Mouse (Mus musculus) ES-E14 (cell line): ENCODE data around the gene Mlec. TPM values are rescaled to one million over a fixed set of nuclear protein-coding genes. Genes with fewer than 3 reads are reported as not detected.

Experiments used
- DNase-seq: peaks from one replicate; pipeline ENCODE4 v3.0.0-alpha.2; 2013; ENCODE audit warnings: low read depth, low spot score
- H3K27ac ChIP-seq: 2 replicates; pipeline ENCODE4 v1.5.1; 2012; ENCODE audit warnings: low read depth, mild to moderate bottlenecking, low read length, moderate library complexity, mixed read lengths; ENCODE audit not compliant: poor library complexity, insufficient read depth, severe bottlenecking
- H3K36me3 ChIP-seq: 2 replicates; pipeline ENCODE4 v1.6.1; 2012; ENCODE audit warnings: mild to moderate bottlenecking, low read length, moderate library complexity, mixed read lengths; ENCODE audit not compliant: control insufficient read depth, poor library complexity, insufficient read depth, severe bottlenecking
- H3K4me1 ChIP-seq, 2 experiments: fragments of 150-350 bp in 1 of 2; sonication (generic) in 1 of 2; 2 replicates each; pipeline ENCODE4 v1.6.1; 2012; ENCODE audit warnings: low read length in 2 of 2, mild to moderate bottlenecking in 1 of 2, mixed read lengths in 1 of 2; ENCODE audit not compliant: control insufficient read depth in 2 of 2, insufficient read depth in 2 of 2, poor library complexity in 1 of 2
- H3K4me3 ChIP-seq, 2 experiments: fragments of 150-350 bp in 1 of 2; sonication (generic) in 1 of 2; 2 replicates each; pipeline ENCODE4 v1.5.1; 2012; ENCODE audit warnings: low read length in 2 of 2, low read depth in 1 of 2, mild to moderate bottlenecking in 1 of 2, mixed read lengths in 1 of 2; ENCODE audit not compliant: insufficient read depth in 1 of 2, poor library complexity in 1 of 2, severe bottlenecking in 1 of 2
- H3K9ac ChIP-seq: 2 replicates; pipeline ENCODE4 v1.6.1; 2012; ENCODE audit warnings: low read depth, mild to moderate bottlenecking, low read length, mixed read lengths; ENCODE audit not compliant: poor library complexity, insufficient read depth, severe bottlenecking
- H3K9me3 ChIP-seq: fragments of 150-350 bp; sonication (generic); 2 replicates; pipeline ENCODE4 v1.6.1; 2012; ENCODE audit warnings: low read depth, mild to moderate bottlenecking, low read length; ENCODE audit not compliant: control insufficient read depth, insufficient read depth
- CHD2 ChIP-seq: IDR thresholded peaks from 2 replicates; pipeline ENCODE4 v1.6.1; 2014; ENCODE audit warnings: mild to moderate bottlenecking, low read depth, low read length, inconsistent platforms
- HCFC1 ChIP-seq: IDR thresholded peaks from 2 replicates; pipeline ENCODE4 v1.6.1; 2012; ENCODE audit warnings: low read length, inconsistent platforms, borderline replicate concordance; ENCODE audit not compliant: insufficient read depth
- MAFK ChIP-seq: IDR thresholded peaks from 2 replicates; pipeline ENCODE4 v1.6.1; 2014; ENCODE audit warnings: mild to moderate bottlenecking, low read depth, low read length, inconsistent platforms; ENCODE audit not compliant: insufficient read depth
- ZC3H11A ChIP-seq: IDR thresholded peaks from 2 replicates; pipeline ENCODE4 v1.6.1; 2012; ENCODE audit warnings: low read depth, mild to moderate bottlenecking, inconsistent platforms, low read length, borderline replicate concordance
- ZNF384 ChIP-seq: IDR thresholded peaks from 2 replicates; pipeline ENCODE4 v1.6.1; 2012; ENCODE audit warnings: low read depth, low read length, inconsistent platforms
- in situ Hi-C, 2 experiments: fragments of 600-800 bp; cut with MboI; formaldehyde crosslinking; loops; one replicate each; pipeline ENCODE4 v1.15.1; 2025; ENCODE audit warnings: low sequenced_read_pairs in 2 of 2, inconsistent platforms in 1 of 2; ENCODE audit not compliant: unreplicated experiment in 2 of 2
- total RNA-seq: library from RNA; depleted of rRNA; stranded (reverse); fragments of 300-350 nt; gene quantifications from 2 replicates; pipeline ENCODE4 v1.2.3, GENCODE M21; 2012

Mlec gene
- total RNA-seq, 1 experiment: 191 TPM

DNA sequence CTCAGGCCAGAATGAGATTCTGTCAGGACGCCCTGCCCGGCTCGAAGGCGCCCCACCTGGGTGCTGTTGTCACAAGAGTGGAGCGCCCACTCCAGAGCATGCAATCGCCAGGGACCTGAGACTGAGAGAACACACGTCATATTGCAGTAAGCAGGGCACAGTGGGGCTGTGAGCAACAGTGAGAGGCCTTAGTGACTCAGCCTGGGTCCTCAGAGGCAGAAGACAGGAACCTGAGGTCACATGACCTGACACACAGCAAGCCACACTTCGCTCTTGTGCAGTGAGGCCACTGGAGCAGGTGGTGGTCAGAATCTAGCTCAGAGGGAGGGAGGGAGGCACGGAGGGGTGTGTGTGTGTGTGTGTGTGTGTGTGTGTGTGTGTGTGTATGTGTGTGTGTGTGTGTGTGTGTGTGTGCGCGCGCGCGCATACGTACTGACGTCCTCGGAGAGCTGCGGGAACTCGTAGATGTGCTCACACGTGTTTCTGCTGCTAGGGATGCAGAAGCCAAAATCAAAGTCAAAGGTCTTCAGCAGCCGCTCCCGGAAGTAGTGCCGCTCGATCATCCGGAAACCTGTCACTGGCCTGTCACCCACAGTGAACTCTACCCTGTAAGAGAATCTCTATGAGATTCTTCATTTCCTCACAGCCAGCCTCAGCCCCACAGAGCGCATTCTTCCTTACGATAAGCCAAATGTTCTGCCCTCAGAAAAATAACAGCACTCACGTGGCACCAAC is 31.2 kb downstream of the Mlec start:
- no peak overlapping the region for H3K4me3 ChIP-seq
- H3K27ac ChIP-seq: no peak overlapping the region
- H3K9me3 ChIP-seq: no peaks in the 10 kb centered on the region
- no peak overlapping the region; the same call in 1 of the 2 replicates for H3K9ac ChIP-seq
- no peak for TF ChIP-seq ZNF384
- no peak for TF ChIP-seq MAFK
- no peak for TF ChIP-seq HCFC1
- TF ChIP-seq ZC3H11A: no peak
- peaks cover 47% of the 10 kb centered on the region for H3K36me3 ChIP-seq
- no peak for DNase-seq
- H3K4me1 ChIP-seq: peaks cover 1 to 3% of the 10 kb centered on the region in 2 experiments; a peak in 1 of 4 replicates
- in situ Hi-C loops: no loop called here

DNA sequence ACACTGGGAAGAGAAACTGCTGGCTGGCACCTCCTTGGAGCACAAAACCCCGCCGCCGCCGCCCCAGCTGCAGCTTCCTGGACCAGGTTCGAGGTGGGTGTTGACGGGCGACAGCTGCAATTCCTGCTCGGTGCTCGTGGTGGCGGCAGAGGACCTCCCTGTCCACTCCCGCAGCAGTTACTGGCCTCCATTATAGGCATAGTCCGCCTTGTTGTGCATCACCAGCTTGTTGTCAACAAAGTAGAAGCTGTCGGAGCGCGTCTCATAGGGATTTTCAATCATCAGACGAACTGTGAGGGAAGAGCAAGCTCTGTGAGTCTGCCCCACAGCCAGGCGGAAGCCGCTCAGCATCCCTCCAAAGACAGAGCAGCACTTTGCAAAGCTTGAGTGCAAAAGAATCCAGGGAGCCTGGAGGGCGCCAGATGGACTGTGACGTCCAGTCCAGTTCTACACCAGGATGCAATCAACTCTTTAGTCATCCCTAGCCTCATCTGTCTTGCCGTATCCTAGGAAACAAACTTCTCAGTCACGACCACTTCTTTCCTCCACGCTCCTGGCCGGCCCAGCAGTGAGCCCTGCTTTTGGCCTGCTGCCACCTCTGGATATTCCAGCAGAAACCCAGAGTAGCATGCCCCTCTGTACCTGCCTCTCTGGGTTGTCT is 32.6 kb downstream of the Mlec start:
- Histone ChIP-seq H3K9ac (no peak overlapping the region), H3K36me3 (peaks cover 47% of the 10 kb centered on the region), H3K4me1 (peaks cover 1 to 3% of the 10 kb centered on the region in 2 experiments; a peak in 1 of 4 replicates), H3K27ac (no peak overlapping the region), H3K9me3 (no peaks in the 10 kb centered on the region), H3K4me3 (no peak overlapping the region)
- in situ Hi-C loops: no loop called here
- DNase-seq: no peak
- peak; percentile 53; the same call in 1 of the 2 replicates for TF ChIP-seq ZC3H11A
- TF ChIP-seq ZNF384: no peak

DNA sequence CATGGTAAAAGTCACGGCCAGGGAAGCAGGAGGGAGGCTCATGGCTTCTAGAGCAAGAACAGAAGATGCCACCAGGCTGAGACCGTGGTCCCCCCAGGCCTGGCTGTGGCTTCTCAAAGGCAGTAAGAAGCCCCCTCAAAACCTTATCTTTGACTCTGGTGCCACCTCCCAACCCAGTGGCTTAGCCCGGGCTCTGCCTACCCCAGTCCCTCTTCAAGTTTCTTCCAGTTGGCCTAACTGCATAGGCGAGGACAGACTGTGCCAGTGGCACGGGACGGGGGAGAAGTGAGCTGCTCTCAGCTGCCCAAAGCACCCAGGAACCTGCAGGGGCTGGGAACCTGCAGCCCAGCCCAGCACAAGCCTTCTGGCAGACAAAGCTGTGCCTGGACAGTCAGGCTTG is 33.3 kb downstream of the Mlec start:
- H3K36me3 ChIP-seq: peaks cover 41% of the 10 kb centered on the region
- DNase-seq: no peak
- H3K27ac ChIP-seq: no peak overlapping the region
- TF ChIP-seq MAFK: no peak
- TF ChIP-seq ZC3H11A: no peak
- no peak for TF ChIP-seq ZNF384
- TF ChIP-seq HCFC1: no peak
- no peak for TF ChIP-seq CHD2
- peaks cover 1 to 3% of the 10 kb centered on the region in 2 experiments; a peak in 1 of 4 replicates for H3K4me1 ChIP-seq
- H3K9ac ChIP-seq: no peak overlapping the region
- no peaks in the 10 kb centered on the region for H3K9me3 ChIP-seq
- no peak overlapping the region for H3K4me3 ChIP-seq
- in situ Hi-C loops: no loop called here

DNA sequence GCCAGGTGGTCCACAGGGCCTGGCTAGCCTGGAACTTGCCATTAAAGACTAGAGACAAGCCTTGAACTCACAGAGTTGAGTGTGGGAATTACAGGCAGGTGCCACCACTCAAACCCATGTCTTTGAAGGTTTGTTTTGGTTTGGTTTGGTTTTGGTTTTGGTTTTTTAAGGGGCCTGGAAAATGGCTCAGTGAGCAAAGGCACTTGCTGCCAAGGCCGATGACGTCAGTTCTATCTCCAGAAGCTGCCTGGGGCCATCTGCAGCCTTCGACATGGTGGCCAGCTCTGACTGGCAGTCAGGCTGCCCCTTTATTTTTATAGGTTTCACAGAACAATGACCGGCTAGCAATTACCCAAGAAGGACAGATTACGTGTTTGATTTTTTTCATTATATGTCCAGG is 37.0 kb downstream of the Mlec start:
- H3K4me1 ChIP-seq: 0 out of 4 replicates have a peak, but pooled peaks cover 2 to 3% of the 10 kb centered on the region in 2 experiments
- H3K36me3 ChIP-seq: peaks cover 16% of the 10 kb centered on the region
- no peaks in the 10 kb centered on the region for H3K9me3 ChIP-seq
- no peak overlapping the region for H3K27ac ChIP-seq
- no peak for TF ChIP-seq HCFC1
- TF ChIP-seq MAFK: no peak
- no peak for TF ChIP-seq CHD2
- no peak overlapping the region for H3K9ac ChIP-seq
- DNase-seq: no peak
- H3K4me3 ChIP-seq: no peak overlapping the region
- in situ Hi-C loops: no loop called here
